Mouse (Mus musculus): ENCODE results near the gene Dpm1. TPM values are rescaled to one million over a fixed set of nuclear protein-coding genes. Genes with fewer than 3 reads are reported as not detected.

The Dpm1 gene
- 134 and 145 TPM in 2 replicates for polyA plus RNA-seq (2015; fragmentation: Nextera tagmentation; extraction: Ambion mirVana)

DNA sequence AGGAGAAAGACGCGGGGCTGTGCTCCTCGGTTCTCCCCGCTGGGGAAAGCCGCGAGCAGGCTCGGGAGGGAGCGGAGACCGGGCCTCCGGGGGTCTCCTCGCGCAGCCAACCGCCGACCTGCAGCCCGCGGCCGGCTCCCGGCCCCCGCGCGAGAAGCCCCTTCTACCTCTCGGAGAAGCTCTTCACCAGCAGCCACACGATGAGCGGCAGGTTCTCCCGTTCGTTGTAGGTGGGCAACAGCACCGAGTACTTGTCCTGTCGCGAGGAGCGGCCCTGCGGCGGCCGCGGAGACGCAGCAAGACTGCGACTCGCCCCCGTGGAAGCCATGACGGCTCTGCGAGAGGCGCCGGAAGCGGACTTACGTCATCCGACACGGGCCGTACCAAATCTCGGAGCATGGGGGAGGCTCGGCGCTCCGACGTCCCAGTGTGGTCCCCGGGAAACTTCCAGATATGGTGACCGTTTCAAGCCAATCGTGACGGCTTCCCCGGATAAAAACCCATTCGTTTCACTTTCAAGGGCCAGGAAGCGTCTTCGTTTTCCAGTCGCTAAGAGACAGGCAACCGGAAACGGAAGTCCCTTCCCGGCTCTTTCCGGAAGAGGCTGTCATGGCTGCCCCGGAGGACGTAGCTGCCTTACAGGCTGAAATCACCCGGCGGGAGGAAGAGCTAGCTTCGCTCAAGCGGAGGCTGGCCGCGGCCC lies at the start of gene Dpm1, which contains the start of the genes Gm20716 and Mocs3:
Gene Dpm1 (minus strand): TSS at position 566 of the 703 bp plus-strand sequence.
Gene Gm20716 (minus strand): TSS at position 339 of the 703 bp plus-strand sequence.
Gene Mocs3 (plus strand): TSS at position 597 of the 703 bp plus-strand sequence.
- DNase-seq (ENCODE audit: low spot score) (peak; percentile 95), ATAC-seq (peak; percentile 90)
- Histone ChIP-seq H3K9me3 (ENCODE audit: low read length) (no peaks in the 10 kb centered on the region), H3K27ac (ENCODE audit: low read length) (peak within 1 kb of the TSS; percentile 94), H3K36me3 (ENCODE audit: insufficient read depth, low read length) (peaks cover 12% of the 10 kb centered on the region), H3K27me3 (replicated peaks; ENCODE audit: insufficient read depth, low read length) (no peaks in the 10 kb centered on the region), H3K9ac (replicated peaks; ENCODE audit: low read depth) (peak within 1 kb of the TSS; percentile 90), H3K4me1 (ENCODE audit: insufficient read depth, low read depth, low read length) (peaks cover 12% of the 10 kb centered on the region; the same call in 1 of the 2 replicates), H3K4me2 (replicated peaks; ENCODE audit: low read depth, low read length) (peak within 1 kb of the TSS; percentile 98), H3K4me3 (ENCODE audit: low read depth, low read length) (peak within 1 kb of the TSS; percentile 92)
- under 1% methylated on average over 70 of the region's 73 CpGs for WGBS
- peak; percentile 46; the same call in 1 of the 2 replicates for TF ChIP-seq EP300 (IDR thresholded peaks at IDR 0.05)
- TF ChIP-seq CTCF (IDR thresholded peaks at IDR 0.05) = no peak

DNA sequence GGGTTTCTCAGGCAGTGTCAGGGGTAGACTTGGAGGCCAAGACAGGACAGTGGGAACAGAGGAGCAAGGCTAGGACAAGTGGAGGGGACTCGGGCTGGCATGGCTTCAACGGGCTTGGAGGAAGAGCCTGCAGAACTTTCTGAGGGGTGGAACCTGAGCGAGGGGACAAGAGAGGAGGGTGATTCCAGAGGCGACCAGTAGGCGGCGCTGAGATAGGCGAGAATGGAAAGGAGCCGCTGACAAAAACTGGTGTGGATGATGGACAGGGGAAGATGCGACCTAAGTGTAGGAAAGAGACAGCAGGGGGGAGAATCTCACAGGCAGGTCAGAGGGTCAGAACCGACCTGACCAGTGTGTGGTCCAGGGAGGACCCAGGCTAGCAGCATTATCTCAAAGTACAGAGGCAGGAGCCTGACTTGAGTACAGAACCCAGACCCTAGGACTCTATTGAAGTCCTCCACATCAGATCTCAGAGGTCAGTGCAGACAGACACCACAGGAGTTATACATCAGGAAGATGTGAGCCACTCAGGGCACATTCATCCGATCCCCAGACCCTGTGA lies 44.1 kb upstream of the Dpm1 start:
- no peaks in the 10 kb centered on the region for H3K9me3 ChIP-seq (ENCODE audit: low read length)
- no peak overlapping the region for H3K4me2 ChIP-seq (replicated peaks; ENCODE audit: low read depth, low read length)
- DNase-seq (ENCODE audit: low spot score) (peak; percentile 64), ATAC-seq (no peak)
- WGBS = 9% methylated on average over 11 of the region's 11 CpGs
- TF ChIP-seq EP300 (IDR thresholded peaks at IDR 0.05) (no peak), CTCF (IDR thresholded peaks at IDR 0.05) (peak; percentile 88)
- no peak overlapping the region for H3K9ac ChIP-seq (replicated peaks; ENCODE audit: low read depth)
- no peaks in the 10 kb centered on the region for H3K36me3 ChIP-seq (ENCODE audit: insufficient read depth, low read length)
- H3K4me3 ChIP-seq (ENCODE audit: low read depth, low read length) = no peak overlapping the region
- no peak overlapping the region for H3K27ac ChIP-seq (ENCODE audit: low read length)
- no peaks in the 10 kb centered on the region for H3K4me1 ChIP-seq (ENCODE audit: insufficient read depth, low read depth, low read length)
- H3K27me3 ChIP-seq (replicated peaks; ENCODE audit: insufficient read depth, low read length) = peaks cover 15% of the 10 kb centered on the region

DNA sequence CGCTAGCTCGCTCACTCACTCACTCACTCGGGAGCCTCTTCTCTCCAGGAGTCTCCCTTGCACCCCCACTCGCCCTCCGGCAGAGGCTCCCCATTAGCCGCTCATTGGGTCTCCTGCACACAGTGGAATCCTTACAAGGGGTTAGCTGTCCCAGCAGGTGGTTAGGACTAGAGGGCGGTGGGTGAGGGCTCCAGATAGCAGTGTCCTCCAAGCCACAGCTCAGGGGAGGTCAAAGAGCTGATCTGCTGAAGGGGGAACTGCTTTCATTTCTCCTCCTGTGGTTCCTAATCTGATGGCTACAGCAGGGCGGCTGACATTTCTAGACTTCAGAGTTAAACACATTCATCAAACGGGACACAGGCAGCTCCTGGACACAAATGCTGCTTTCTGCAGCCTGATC lies 43.0 kb upstream of the Dpm1 start:
- H3K27ac ChIP-seq (ENCODE audit: low read length) = no peak overlapping the region
- H3K36me3 ChIP-seq (ENCODE audit: insufficient read depth, low read length) = no peaks in the 10 kb centered on the region
- DNase-seq (ENCODE audit: low spot score) = no peak
- 36% methylated on average over 9 of the region's 9 CpGs for WGBS
- ATAC-seq = no peak
- H3K9ac ChIP-seq (replicated peaks; ENCODE audit: low read depth) = no peak overlapping the region
- TF ChIP-seq CTCF (IDR thresholded peaks at IDR 0.05) (no peak), EP300 (IDR thresholded peaks at IDR 0.05) (no peak)
- no peaks in the 10 kb centered on the region for H3K4me1 ChIP-seq (ENCODE audit: insufficient read depth, low read depth, low read length)
- peaks cover 15% of the 10 kb centered on the region; the same call in 1 of the 2 replicates for H3K27me3 ChIP-seq (replicated peaks; ENCODE audit: insufficient read depth, low read length)
- H3K9me3 ChIP-seq (ENCODE audit: low read length) = no peaks in the 10 kb centered on the region
- H3K4me2 ChIP-seq (replicated peaks; ENCODE audit: low read depth, low read length) = no peak overlapping the region
- no peak overlapping the region for H3K4me3 ChIP-seq (ENCODE audit: low read depth, low read length)

DNA sequence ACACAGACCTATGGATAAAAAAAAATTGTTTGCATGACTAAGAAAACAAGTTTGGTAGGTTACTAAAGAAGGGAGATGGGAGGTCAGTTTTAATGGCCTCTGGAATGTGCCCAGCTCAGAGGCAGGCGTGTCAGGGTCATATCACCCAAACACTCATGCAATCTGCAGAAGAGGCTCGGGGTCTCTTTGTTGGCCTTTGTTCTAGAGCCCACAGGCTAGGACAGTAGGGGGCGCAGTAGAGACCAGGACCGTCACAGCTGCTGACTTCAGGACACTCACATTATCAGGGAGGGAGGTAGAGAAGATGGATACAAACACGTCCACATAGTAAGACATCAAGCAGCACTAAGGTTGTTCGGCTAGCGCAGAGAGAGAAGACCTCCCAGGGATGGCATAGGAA lies 37.6 kb upstream of the Dpm1 start:
- Histone ChIP-seq H3K36me3 (ENCODE audit: insufficient read depth, low read length) (no peaks in the 10 kb centered on the region), H3K27me3 (replicated peaks; ENCODE audit: insufficient read depth, low read length) (0 out of 2 replicates have a peak, but pooled peaks cover 4% of the 10 kb centered on the region), H3K4me3 (ENCODE audit: low read depth, low read length) (no peak overlapping the region), H3K4me2 (replicated peaks; ENCODE audit: low read depth, low read length) (0 out of 2 replicates have a peak overlapping the region, but pooled peaks have one; percentile 3), H3K9me3 (ENCODE audit: low read length) (no peaks in the 10 kb centered on the region), H3K4me1 (ENCODE audit: insufficient read depth, low read depth, low read length) (no peaks in the 10 kb centered on the region), H3K27ac (ENCODE audit: low read length) (no peak overlapping the region), H3K9ac (replicated peaks; ENCODE audit: low read depth) (no peak overlapping the region)
- TF ChIP-seq EP300 (IDR thresholded peaks at IDR 0.05) (no peak), CTCF (IDR thresholded peaks at IDR 0.05) (peak; percentile 66)
- WGBS = 26% methylated on average over 7 of the region's 7 CpGs
- DNase-seq (ENCODE audit: low spot score) (no peak), ATAC-seq (no peak)

DNA sequence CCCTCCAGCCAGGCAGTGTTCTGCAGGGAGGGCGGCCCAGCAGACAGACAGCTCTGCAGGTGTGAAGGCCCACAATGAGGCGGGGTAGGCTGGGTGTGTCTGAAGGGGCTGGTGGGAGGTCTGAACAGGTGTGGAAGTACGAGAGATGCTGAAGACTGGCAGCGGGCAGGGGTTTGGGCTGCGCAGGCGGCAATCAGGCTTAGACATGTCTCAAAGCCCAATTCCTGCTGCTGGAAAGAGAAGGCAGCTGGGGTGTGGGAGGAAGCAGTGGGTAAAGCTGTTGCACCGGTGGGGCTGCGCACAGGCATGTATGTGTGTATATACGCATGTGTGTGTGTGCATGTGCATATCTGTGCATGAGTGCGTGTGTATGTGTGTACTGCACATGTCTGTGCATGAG lies 30.5 kb upstream of the Dpm1 start:
- H3K9me3 ChIP-seq (ENCODE audit: low read length) = no peaks in the 10 kb centered on the region
- no peaks in the 10 kb centered on the region for H3K36me3 ChIP-seq (ENCODE audit: insufficient read depth, low read length)
- H3K9ac ChIP-seq (replicated peaks; ENCODE audit: low read depth) = no peak overlapping the region
- 88% methylated on average over 10 of the region's 10 CpGs for WGBS
- no peaks in the 10 kb centered on the region for H3K4me1 ChIP-seq (ENCODE audit: insufficient read depth, low read depth, low read length)
- ATAC-seq = no peak
- no peak for DNase-seq (ENCODE audit: low spot score)
- TF ChIP-seq CTCF (IDR thresholded peaks at IDR 0.05) = no peak
- no peak for TF ChIP-seq EP300 (IDR thresholded peaks at IDR 0.05)
- H3K4me3 ChIP-seq (ENCODE audit: low read depth, low read length) = no peak overlapping the region
- no peak overlapping the region for H3K4me2 ChIP-seq (replicated peaks; ENCODE audit: low read depth, low read length)
- H3K27me3 ChIP-seq (replicated peaks; ENCODE audit: insufficient read depth, low read length) = no peaks in the 10 kb centered on the region
- no peak overlapping the region for H3K27ac ChIP-seq (ENCODE audit: low read length)

DNA sequence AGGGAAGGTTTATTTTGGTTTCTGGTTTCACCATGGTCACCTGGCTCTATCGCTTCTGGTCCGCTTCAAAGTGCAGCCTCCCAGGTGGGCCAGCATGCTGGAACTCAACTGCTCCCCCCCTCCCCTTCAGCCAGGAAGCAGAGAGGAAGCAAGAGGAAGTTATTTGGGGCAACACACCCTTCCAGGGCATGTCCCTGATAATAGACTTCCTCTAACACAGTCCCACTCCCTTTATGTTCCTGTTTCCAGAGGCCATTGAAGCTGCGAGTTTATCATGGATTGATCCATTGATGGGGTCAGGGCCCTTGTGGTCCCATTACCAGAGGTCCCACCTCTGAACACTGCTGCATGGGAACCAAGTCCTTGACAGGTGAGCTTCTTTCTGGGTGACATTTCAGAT lies 29.7 kb upstream of the Dpm1 start:
- Histone ChIP-seq H3K36me3 (ENCODE audit: insufficient read depth, low read length) (no peaks in the 10 kb centered on the region), H3K4me1 (ENCODE audit: insufficient read depth, low read depth, low read length) (no peaks in the 10 kb centered on the region), H3K4me2 (replicated peaks; ENCODE audit: low read depth, low read length) (no peak overlapping the region), H3K4me3 (ENCODE audit: low read depth, low read length) (no peak overlapping the region), H3K9ac (replicated peaks; ENCODE audit: low read depth) (no peak overlapping the region), H3K9me3 (ENCODE audit: low read length) (no peaks in the 10 kb centered on the region), H3K27me3 (replicated peaks; ENCODE audit: insufficient read depth, low read length) (no peaks in the 10 kb centered on the region), H3K27ac (ENCODE audit: low read length) (no peak overlapping the region)
- 55% methylated on average over 3 of the region's 3 CpGs for WGBS
- no peak for DNase-seq (ENCODE audit: low spot score)
- no peak for ATAC-seq
- no peak for TF ChIP-seq CTCF (IDR thresholded peaks at IDR 0.05)
- TF ChIP-seq EP300 (IDR thresholded peaks at IDR 0.05) = no peak
